Mouse (Mus musculus) yolk sac, embryonic 10.5 days (tissue): Measurements from ENCODE around the gene Vmn1r41.

Source experiments
- DNase-seq: peaks from one replicate; pipeline ENCODE4 v3.0.0-alpha.2; 2017; ENCODE audit warnings: low spot score

The Vmn1r41 gene

GRCm38 (mm10) chr6:89740466-89740865, at the start of gene Vmn1r41:
Vmn1r41 (plus strand) TSS chr6:89740766.
- no peak for DNase-seq

DNA sequence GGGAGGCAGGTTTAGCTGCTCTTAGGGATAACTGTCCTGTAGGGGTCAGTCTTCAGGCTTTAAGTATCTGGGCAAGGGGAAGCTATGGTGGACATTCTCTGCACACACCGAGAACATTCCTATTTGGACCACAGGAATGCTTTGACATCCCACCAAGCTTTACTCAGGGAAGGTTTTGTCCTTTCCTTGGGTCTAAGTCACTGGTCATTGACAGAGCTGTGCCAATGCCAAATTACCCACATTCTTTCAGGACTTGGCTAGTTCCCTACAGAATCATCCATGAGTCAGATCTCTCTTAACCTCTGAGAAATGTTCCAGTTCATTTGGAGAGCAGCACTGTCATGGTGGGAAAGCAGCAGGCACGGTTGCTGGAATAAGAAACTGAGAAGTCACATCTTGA, 33.9 kb upstream of the Vmn1r41 start:
- no peak for DNase-seq

- no peak for DNase-seq
These were observed 33.3 kb upstream of the Vmn1r41 start, which contains the start of gene Vmn1r40 for GRCm38 (mm10) chr6:89707240-89707639. Vmn1r40 (plus strand) TSS chr6:89707540.

DNA sequence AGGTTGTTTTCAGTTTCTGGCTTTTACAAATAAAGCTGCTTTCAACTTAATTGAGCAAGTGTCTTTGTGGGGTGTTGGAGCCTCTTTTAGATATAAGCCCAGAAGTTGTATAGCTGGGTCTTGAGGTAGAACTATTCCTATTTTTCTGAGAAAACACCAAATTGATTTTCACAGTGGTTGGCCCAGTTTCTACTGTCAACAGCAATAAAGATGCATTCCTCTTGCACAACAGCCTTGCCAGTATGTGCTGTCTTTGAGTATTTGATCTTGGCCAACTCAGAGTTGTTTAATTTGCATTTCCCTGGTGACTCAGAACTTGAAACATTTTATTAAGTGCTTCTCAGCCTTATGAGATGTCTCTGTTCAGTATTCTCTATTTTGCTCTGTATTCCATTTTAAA, 22.5 kb upstream of the Vmn1r41 start:
- DNase-seq, result no peak

- no peak for DNase-seq
These were observed 2.2 kb downstream of the Vmn1r41 start for GRCm38 (mm10) chr6:89742811-89743210.

GRCm38 (mm10) chr6:89790231-89790630, 49.7 kb downstream of the Vmn1r41 start:
- DNase-seq, result no peak
